Mouse (Mus musculus): ENCODE results near the gene Psmb9. TPM values are rescaled to one million over a fixed set of nuclear protein-coding genes. Genes with fewer than 3 reads are reported as not detected.

The Psmb9 gene
- polyA plus RNA-seq, 1 experiment: 32.3 TPM

DNA sequence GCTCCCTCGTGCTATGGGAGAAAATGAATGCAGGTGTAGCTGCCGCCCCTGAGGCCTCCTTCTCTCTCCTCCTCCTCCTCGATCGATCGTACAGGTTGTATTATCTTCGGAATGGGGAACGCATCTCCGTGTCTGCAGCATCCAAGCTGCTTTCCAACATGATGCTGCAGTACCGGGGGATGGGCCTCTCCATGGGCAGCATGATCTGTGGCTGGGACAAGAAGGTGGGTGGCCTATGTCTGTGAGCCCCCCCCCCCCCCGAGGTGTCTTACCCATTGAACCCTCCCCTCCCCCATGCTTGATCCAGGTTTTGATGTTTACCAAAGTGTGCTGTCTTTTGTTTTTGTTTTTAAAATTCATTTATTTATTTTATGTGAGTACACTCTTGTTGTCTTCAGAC lies 12.5 kb upstream of the Psmb9 start:
- Histone ChIP-seq H3K27me3 (replicated peaks; ENCODE audit: control insufficient read depth, insufficient read depth, low read length) (no peaks in the 10 kb centered on the region), H3K27ac (ENCODE audit: insufficient read depth, low read depth, low read length) (no peak overlapping the region), H3K36me3 (ENCODE audit: control insufficient read depth, insufficient read depth, low read length) (no peaks in the 10 kb centered on the region), H3K4me3 (ENCODE audit: insufficient read depth, low read depth, low read length) (no peak overlapping the region), H3K4me1 (ENCODE audit: control insufficient read depth, insufficient read depth, low read length) (peaks cover 3% of the 10 kb centered on the region; the same call in 1 of the 2 replicates)
- no peak for TF ChIP-seq CTCF (conservative IDR thresholded peaks at IDR 0.05; ENCODE audit: insufficient read depth, insufficient read length, low read depth, low read length)
- TF ChIP-seq POLR2A (IDR thresholded peaks at IDR 0.05; ENCODE audit: low read depth, low read length): no peak
- DNase-seq: no peak
- WGBS: 89% methylated on average over 10 of the region's 10 CpGs

DNA sequence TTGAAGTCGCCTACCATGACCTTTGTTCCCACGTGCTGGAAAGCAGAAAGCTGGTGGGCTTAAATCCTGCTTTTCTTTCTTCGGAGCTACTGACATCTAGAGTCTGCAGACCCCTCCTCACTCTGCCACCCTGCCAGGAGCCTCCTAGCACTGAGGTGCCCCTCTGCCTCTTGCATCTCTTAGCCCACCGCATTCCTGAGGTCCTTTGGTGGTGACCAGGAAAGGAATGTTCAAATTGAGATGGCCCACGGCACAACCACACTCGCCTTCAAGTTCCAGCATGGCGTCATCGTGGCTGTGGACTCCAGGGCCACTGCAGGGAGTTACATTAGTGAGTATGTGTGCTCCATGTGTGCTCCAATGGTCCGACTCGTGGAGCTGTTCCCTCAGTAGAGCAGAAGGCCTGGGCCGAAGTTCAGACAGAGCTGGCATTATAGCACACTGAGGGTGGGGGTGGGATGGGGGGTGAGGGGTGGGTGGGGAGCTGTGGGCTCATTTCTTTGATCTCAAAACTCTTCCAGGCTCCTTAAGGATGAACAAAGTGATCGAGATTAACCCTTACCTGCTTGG lies 11.6 kb upstream of the Psmb9 start:
- no peaks in the 10 kb centered on the region for H3K36me3 ChIP-seq (ENCODE audit: control insufficient read depth, insufficient read depth, low read length)
- 75% methylated on average over 12 of the region's 12 CpGs for WGBS

GRCm38 (mm10) chr17:34198521-34198912 lies 11.0 kb upstream of the Psmb9 start:
- H3K36me3 ChIP-seq (ENCODE audit: control insufficient read depth, insufficient read depth, low read length): no peaks in the 10 kb centered on the region
- no peaks in the 10 kb centered on the region for H3K4me1 ChIP-seq (ENCODE audit: control insufficient read depth, insufficient read depth, low read length)
- no peak for DNase-seq
- no peak for TF ChIP-seq CTCF (conservative IDR thresholded peaks at IDR 0.05; ENCODE audit: insufficient read depth, insufficient read length, low read depth, low read length)
- TF ChIP-seq POLR2A (IDR thresholded peaks at IDR 0.05; ENCODE audit: low read depth, low read length): no peak
- H3K4me3 ChIP-seq (ENCODE audit: insufficient read depth, low read depth, low read length): peak overlapping the region; percentile 67
- H3K27ac ChIP-seq (ENCODE audit: insufficient read depth, low read depth, low read length): peak overlapping the region; percentile 26; the same call in 1 of the 2 replicates
- no peaks in the 10 kb centered on the region for H3K27me3 ChIP-seq (replicated peaks; ENCODE audit: control insufficient read depth, insufficient read depth, low read length)
- WGBS: 18% methylated on average over 11 of the region's 11 CpGs

More for the DNA sequence above, 11.6 kb upstream of the Psmb9 start:
- Histone ChIP-seq H3K27me3 (replicated peaks; ENCODE audit: control insufficient read depth, insufficient read depth, low read length) (no peaks in the 10 kb centered on the region), H3K27ac (ENCODE audit: insufficient read depth, low read depth, low read length) (no peak overlapping the region), H3K4me1 (ENCODE audit: control insufficient read depth, insufficient read depth, low read length) (peaks cover 3% of the 10 kb centered on the region; the same call in 1 of the 2 replicates), H3K4me3 (ENCODE audit: insufficient read depth, low read depth, low read length) (peak overlapping the region; percentile 67)
- DNase-seq: no peak
- no peak for TF ChIP-seq CTCF (conservative IDR thresholded peaks at IDR 0.05; ENCODE audit: insufficient read depth, insufficient read length, low read depth, low read length)
- TF ChIP-seq POLR2A (IDR thresholded peaks at IDR 0.05; ENCODE audit: low read depth, low read length): no peak

GRCm38 (mm10) chr17:34197904-34198520 lies 10.4 kb upstream of the Psmb9 start:
- Histone ChIP-seq H3K4me3 (ENCODE audit: insufficient read depth, low read depth, low read length) (peak overlapping the region; percentile 67), H3K27me3 (replicated peaks; ENCODE audit: control insufficient read depth, insufficient read depth, low read length) (no peaks in the 10 kb centered on the region), H3K4me1 (ENCODE audit: control insufficient read depth, insufficient read depth, low read length) (no peaks in the 10 kb centered on the region), H3K36me3 (ENCODE audit: control insufficient read depth, insufficient read depth, low read length) (no peaks in the 10 kb centered on the region), H3K27ac (ENCODE audit: insufficient read depth, low read depth, low read length) (peak overlapping the region; percentile 26)
- TF ChIP-seq POLR2A (IDR thresholded peaks at IDR 0.05; ENCODE audit: low read depth, low read length) (no peak), CTCF (conservative IDR thresholded peaks at IDR 0.05; ENCODE audit: insufficient read depth, insufficient read length, low read depth, low read length) (no peak)
- WGBS: under 1% methylated on average over 32 of the region's 32 CpGs
- DNase-seq: peak; percentile 76

DNA sequence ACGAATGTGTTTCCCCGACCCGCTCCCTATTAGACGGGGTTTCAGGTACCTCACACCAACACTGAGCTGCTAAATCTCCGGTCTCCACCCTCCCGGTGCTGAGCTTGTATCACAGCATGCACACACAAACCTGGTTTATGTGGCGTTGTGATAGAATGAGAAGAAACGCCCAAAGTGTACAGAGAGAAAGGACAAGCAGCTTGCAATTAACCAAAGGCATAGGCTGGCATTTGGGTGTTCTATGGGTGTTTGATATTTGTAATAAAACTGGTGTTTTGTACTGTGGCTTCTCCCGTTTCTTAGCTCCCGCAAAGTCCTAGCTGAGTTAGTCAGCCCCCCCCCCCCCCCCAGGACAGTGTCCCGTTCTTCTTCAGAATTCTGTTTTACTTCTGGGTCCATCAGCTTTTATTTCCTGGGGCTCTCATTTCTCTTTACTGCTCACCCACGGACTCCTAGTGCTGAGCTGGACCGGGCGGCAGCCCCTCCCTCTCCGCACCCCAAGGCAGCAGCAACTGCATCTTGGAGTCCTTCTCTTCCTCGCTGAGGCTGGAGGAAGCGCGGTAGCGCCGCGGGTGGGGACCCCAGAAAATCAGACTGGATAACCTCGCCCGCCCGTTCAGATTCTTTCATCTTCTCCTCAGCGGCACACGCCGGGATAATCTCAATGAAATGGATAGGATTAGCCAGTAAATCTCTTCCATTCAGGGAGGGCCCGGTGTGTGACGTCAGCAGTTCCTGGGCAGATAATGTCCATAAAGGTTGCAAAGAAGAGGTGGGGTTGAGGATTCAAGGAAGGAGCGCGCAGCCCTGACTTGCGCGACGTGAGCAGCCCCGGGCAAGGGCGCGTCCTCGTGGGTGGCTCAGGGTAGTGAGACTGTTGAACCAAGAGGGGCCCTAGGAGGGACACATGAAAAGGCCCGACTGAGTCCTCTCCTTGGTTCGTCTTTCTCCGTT lies 9.7 kb upstream of the Psmb9 start, which contains the start of gene Psmb8:
TSS of gene Psmb8 (plus strand) at position 781 of the 954 bp plus-strand sequence.
- H3K36me3 ChIP-seq (ENCODE audit: control insufficient read depth, insufficient read depth, low read length): no peaks in the 10 kb centered on the region
- 12% methylated on average over 41 of the region's 41 CpGs for WGBS
- TF ChIP-seq POLR2A (IDR thresholded peaks at IDR 0.05; ENCODE audit: low read depth, low read length) (no peak), CTCF (conservative IDR thresholded peaks at IDR 0.05; ENCODE audit: insufficient read depth, insufficient read length, low read depth, low read length) (no peak)
- H3K4me3 ChIP-seq (ENCODE audit: insufficient read depth, low read depth, low read length): peak within 1 kb of the TSS; percentile 67
- H3K4me1 ChIP-seq (ENCODE audit: control insufficient read depth, insufficient read depth, low read length): no peaks in the 10 kb centered on the region
- peak; percentile 95 for DNase-seq
- H3K27ac ChIP-seq (ENCODE audit: insufficient read depth, low read depth, low read length): peak within 1 kb of the TSS; percentile 26
- no peaks in the 10 kb centered on the region for H3K27me3 ChIP-seq (replicated peaks; ENCODE audit: control insufficient read depth, insufficient read depth, low read length)

GRCm38 (mm10) chr17:34196491-34196890 lies 8.9 kb upstream of the Psmb9 start:
- Histone ChIP-seq H3K4me3 (ENCODE audit: insufficient read depth, low read depth, low read length) (no peak overlapping the region), H3K36me3 (ENCODE audit: control insufficient read depth, insufficient read depth, low read length) (no peaks in the 10 kb centered on the region), H3K27ac (ENCODE audit: insufficient read depth, low read depth, low read length) (no peak overlapping the region), H3K27me3 (replicated peaks; ENCODE audit: control insufficient read depth, insufficient read depth, low read length) (no peaks in the 10 kb centered on the region), H3K4me1 (ENCODE audit: control insufficient read depth, insufficient read depth, low read length) (no peaks in the 10 kb centered on the region)
- DNase-seq: no peak
- 73% methylated on average over 12 of the region's 12 CpGs for WGBS
- TF ChIP-seq POLR2A (IDR thresholded peaks at IDR 0.05; ENCODE audit: low read depth, low read length) (no peak), CTCF (conservative IDR thresholded peaks at IDR 0.05; ENCODE audit: insufficient read depth, insufficient read length, low read depth, low read length) (no peak)

Data from kidney, adult 2 months (tissue).